Mouse (Mus musculus): ENCODE measurements at regions not wholly inside any gene's neighbourhood (a gene's known extent, or its start where the extent isn't known, plus 50 kb on each side); places are given as distances from the start of the nearest gene placed in this dataset.

DNA sequence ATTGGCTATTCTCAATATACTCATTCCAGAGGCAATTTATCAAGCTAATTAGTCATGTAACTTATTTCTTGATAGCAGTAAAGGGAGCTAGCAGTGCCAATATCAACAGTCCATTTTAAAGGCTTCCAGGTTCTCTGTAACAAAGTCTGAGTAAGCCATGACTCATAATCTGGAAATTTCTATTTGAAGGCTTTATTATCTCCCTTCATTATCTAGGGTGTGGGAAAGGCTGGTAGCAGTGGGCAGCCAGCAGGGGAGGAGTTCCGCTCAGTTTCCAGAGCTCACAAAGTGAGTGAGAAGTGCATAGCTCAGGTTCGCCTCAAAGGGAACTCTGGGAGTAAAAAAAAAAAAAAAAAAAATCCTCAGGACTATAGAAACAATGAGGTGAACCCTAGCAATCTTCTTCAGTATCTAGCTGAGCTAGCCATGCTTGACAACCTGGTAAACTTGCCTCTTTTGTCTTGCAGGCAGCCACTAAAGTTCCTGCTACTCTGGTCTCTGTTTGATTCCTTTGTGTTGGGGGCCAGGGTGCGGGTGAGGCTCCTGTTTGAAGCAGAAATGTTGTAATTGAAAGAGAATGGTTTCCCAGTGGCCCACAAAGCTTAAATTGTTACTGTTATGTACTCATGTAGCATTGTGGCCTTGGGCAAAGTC, 68.7 kb upstream of the Itprid2 start:
- H3K36me3 ChIP-seq (ENCODE audit: control insufficient read depth, insufficient read depth, low read length) = no peaks in the 10 kb centered on the region
- no peak overlapping the region for H3K4me3 ChIP-seq (ENCODE audit: low read length)
- no peak for ATAC-seq
- H3K27ac ChIP-seq (ENCODE audit: low read depth, low read length) = no peak overlapping the region
- WGBS = 7% methylated on average over 3 of the region's 3 CpGs
- no peaks in the 10 kb centered on the region for H3K9me3 ChIP-seq (ENCODE audit: control insufficient read depth, low read length)
- H3K27me3 ChIP-seq (replicated peaks; ENCODE audit: control insufficient read depth, insufficient read depth, low read length) = no peaks in the 10 kb centered on the region
- no peaks in the 10 kb centered on the region for H3K4me1 ChIP-seq (ENCODE audit: control insufficient read depth, insufficient read depth, low read depth, low read length)
- H3K9ac ChIP-seq (ENCODE audit: low read depth, low read length) = no peak overlapping the region
- no peak overlapping the region for H3K4me2 ChIP-seq (ENCODE audit: low read length)

DNA sequence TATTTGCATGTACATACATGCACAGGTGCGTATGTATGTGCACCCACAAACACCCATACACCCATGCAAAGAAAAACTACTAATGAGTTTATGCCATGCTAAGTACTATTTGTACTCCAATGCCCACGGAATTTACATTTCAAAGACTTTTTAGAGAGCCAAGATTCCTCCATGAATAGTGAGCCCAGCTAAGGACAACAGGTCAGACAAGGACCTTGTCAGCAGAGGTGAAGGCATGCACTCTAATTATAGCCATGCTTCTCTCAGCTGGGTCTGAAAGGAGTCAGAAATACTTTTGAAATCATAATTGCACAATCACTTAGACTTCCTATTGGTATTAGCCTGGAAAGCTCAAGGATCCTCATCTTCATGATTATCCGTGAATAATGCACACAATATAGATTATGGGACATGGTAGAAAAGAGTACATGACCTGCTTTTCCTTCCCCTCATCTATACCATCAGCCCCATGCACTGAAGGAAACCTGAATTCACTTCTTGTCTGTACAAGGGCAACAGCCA, 67.7 kb upstream of the Itprid2 start:
- Histone ChIP-seq H3K4me1 (ENCODE audit: control insufficient read depth, insufficient read depth, low read depth, low read length) (no peaks in the 10 kb centered on the region), H3K9me3 (ENCODE audit: control insufficient read depth, low read length) (no peaks in the 10 kb centered on the region), H3K27ac (ENCODE audit: low read depth, low read length) (no peak overlapping the region), H3K4me2 (ENCODE audit: low read length) (no peak overlapping the region), H3K4me3 (ENCODE audit: low read length) (no peak overlapping the region), H3K9ac (ENCODE audit: low read depth, low read length) (no peak overlapping the region), H3K36me3 (ENCODE audit: control insufficient read depth, insufficient read depth, low read length) (no peaks in the 10 kb centered on the region), H3K27me3 (replicated peaks; ENCODE audit: control insufficient read depth, insufficient read depth, low read length) (no peaks in the 10 kb centered on the region)
- ATAC-seq = no peak
- 59% methylated on average over 3 of the region's 3 CpGs for WGBS

DNA sequence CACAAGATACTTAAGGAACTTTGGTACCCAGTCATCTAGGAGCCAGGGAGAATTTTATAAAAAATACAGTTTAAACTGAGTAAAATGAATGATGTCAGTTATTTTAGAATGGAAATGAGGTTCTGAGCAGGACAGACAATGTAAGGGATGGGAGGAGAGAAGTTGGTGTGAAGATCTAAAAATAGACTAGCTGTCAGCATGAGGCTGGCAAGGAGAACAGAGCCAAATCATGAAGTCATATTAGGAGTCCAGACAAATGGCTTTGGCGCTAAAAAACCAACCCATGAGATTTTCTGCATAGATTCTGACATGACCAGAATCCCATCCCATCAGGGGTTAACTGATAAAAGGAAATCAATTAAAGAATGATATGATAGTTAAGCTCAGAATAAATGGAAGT, 65.5 kb upstream of the Itprid2 start:
- 86% methylated on average over 1 of the region's 1 CpGs for WGBS
- no peak for ATAC-seq
- no peak overlapping the region for H3K9ac ChIP-seq (ENCODE audit: low read depth, low read length)
- H3K36me3 ChIP-seq (ENCODE audit: control insufficient read depth, insufficient read depth, low read length) = no peaks in the 10 kb centered on the region
- no peaks in the 10 kb centered on the region for H3K9me3 ChIP-seq (ENCODE audit: control insufficient read depth, low read length)
- no peak overlapping the region for H3K27ac ChIP-seq (ENCODE audit: low read depth, low read length)
- no peak overlapping the region for H3K4me2 ChIP-seq (ENCODE audit: low read length)
- no peaks in the 10 kb centered on the region for H3K4me1 ChIP-seq (ENCODE audit: control insufficient read depth, insufficient read depth, low read depth, low read length)
- no peaks in the 10 kb centered on the region for H3K27me3 ChIP-seq (replicated peaks; ENCODE audit: control insufficient read depth, insufficient read depth, low read length)
- H3K4me3 ChIP-seq (ENCODE audit: low read length) = no peak overlapping the region

DNA sequence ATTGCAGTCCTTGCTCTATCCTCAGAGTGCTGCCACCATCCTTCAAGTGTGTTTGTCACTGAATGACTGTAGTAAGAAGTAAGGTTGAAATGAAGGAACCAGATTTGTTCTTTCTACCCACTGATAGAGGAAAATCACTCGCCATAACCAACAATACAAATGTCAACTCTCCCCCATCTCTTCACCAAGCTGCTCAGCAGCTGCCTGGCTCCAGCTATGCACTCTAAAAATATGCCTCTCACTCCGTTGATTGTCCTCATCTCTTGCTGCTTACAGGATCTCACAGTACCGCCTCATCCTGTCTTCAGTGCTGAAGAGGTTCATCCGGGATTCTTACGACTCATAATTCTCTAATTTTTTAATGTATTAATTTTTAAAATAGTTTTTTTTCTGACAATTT, 63.2 kb upstream of the Itprid2 start:
- WGBS = 90% methylated on average over 5 of the region's 5 CpGs
- no peaks in the 10 kb centered on the region for H3K9me3 ChIP-seq (ENCODE audit: control insufficient read depth, low read length)
- no peak overlapping the region for H3K27ac ChIP-seq (ENCODE audit: low read depth, low read length)
- H3K4me3 ChIP-seq (ENCODE audit: low read length) = no peak overlapping the region
- no peaks in the 10 kb centered on the region for H3K4me1 ChIP-seq (ENCODE audit: control insufficient read depth, insufficient read depth, low read depth, low read length)
- no peaks in the 10 kb centered on the region for H3K36me3 ChIP-seq (ENCODE audit: control insufficient read depth, insufficient read depth, low read length)
- no peaks in the 10 kb centered on the region for H3K27me3 ChIP-seq (replicated peaks; ENCODE audit: control insufficient read depth, insufficient read depth, low read length)
- H3K9ac ChIP-seq (ENCODE audit: low read depth, low read length) = no peak overlapping the region
- no peak overlapping the region for H3K4me2 ChIP-seq (ENCODE audit: low read length)
- no peak for ATAC-seq

DNA sequence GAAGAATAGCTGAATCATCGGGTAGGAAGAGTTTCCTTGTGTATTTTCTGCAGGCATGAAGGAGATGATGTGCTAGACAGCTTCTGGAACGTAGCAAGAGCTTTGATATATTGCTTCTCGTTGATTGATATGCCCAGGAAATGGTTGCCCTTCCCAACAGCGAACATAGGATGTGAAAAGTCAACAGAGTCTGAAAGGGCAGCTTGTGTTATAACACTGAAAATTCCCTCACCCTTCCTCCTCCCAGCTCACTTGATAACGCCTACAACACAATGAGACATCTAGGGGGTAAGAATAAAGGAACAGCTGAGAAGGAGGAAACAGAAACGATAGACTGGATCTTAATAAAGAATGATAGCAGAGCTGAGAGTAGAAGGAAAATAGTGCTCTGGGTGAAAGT, 60.1 kb upstream of the Itprid2 start:
- Histone ChIP-seq H3K27ac (ENCODE audit: low read depth, low read length) (no peak overlapping the region), H3K9me3 (ENCODE audit: control insufficient read depth, low read length) (no peaks in the 10 kb centered on the region), H3K27me3 (replicated peaks; ENCODE audit: control insufficient read depth, insufficient read depth, low read length) (no peaks in the 10 kb centered on the region), H3K36me3 (ENCODE audit: control insufficient read depth, insufficient read depth, low read length) (no peaks in the 10 kb centered on the region), H3K4me3 (ENCODE audit: low read length) (no peak overlapping the region), H3K9ac (ENCODE audit: low read depth, low read length) (no peak overlapping the region), H3K4me2 (ENCODE audit: low read length) (no peak overlapping the region), H3K4me1 (ENCODE audit: control insufficient read depth, insufficient read depth, low read depth, low read length) (no peaks in the 10 kb centered on the region)
- no peak for ATAC-seq
- WGBS = 58% methylated on average over 6 of the region's 6 CpGs

DNA sequence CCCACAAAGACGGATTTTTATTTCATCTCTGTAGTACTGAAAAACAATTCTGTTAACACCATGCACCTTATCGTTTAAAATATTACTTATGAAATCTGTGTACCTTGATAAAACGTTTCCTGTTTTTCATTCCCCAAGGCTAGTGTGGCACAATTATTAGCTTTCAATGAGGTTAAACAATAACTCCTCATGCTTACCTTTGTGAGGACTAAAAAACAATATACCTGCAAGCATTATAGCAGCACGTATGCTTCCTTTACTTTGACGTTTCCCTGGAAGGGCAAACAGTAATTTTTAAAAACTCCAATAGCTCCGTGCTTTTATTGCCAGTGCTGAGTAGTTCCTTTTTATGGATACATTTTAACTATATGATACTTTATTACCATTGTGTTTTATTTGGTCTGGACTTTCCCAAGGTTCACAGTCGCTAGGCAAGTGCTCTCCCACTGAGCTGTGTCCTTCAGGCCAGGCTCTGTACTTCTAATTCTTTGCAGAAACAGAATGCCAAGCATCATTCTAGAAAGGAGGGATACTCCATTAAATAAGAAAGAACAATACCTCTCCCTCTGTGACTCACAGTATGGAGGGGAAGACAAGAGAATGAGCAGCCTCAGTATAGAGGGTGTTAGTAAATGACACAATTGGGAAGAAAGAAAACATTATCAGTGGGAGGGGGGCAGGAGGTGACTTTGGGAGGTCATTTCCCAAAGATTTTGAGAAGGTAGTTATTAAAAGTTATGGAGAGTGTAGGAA, 50.0 kb upstream of the Itprid2 start:
- no peak overlapping the region for H3K27ac ChIP-seq (ENCODE audit: low read depth, low read length)
- no peaks in the 10 kb centered on the region for H3K36me3 ChIP-seq (ENCODE audit: control insufficient read depth, insufficient read depth, low read length)
- H3K4me1 ChIP-seq (ENCODE audit: control insufficient read depth, insufficient read depth, low read depth, low read length) = no peaks in the 10 kb centered on the region
- no peaks in the 10 kb centered on the region for H3K27me3 ChIP-seq (replicated peaks; ENCODE audit: control insufficient read depth, insufficient read depth, low read length)
- ATAC-seq = no peak
- H3K9me3 ChIP-seq (ENCODE audit: control insufficient read depth, low read length) = no peaks in the 10 kb centered on the region
- no peak overlapping the region for H3K4me3 ChIP-seq (ENCODE audit: low read length)
- 67% methylated on average over 7 of the region's 7 CpGs for WGBS
- no peak overlapping the region for H3K9ac ChIP-seq (ENCODE audit: low read depth, low read length)
- H3K4me2 ChIP-seq (ENCODE audit: low read length) = no peak overlapping the region

Measured in hindbrain, embryonic 16.5 days (tissue).